Mouse (Mus musculus): Measurements from ENCODE around the gene Pfn3. TPM values are rescaled to one million over a fixed set of nuclear protein-coding genes. Genes with fewer than 3 reads are reported as not detected.
"Not testable (repeated sequence)": the region's sequence is repeated elsewhere in the genome, so short reads cannot be mapped to it uniquely, and the experiment has no call there.

Pfn3 gene
- total and polyA plus RNA-seq, 3 experiments = not detected

DNA sequence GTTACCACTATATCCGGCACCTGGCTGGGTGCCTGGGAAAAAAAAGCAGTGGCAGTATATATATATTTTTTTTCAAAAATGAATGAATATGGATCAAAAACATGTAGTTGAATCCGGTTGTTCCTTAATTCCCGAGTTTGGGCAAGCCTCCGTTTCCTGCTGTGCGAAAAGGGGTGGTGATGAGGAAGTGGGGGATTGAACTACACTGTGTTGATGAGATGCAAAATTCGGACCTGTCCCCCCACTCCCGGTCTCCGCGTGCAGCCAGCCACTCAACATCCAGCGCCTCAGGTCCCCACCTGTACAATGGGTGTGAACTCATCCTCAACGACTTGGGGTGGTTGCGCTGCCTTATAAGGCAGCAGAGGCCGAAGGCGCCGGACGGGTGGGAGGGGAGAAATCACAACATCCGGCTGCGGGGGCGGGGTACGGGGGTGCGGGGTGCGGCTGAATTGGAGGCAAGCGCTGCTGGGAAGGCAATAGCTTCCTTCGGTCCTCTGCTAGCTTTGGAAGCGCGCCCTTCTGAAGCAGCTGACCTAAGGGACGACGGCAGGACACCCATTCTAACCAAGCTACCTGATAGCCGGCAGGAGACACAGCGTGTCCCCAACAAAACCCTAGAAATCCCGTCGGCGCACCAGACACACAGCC is 29.4 kb upstream of the Pfn3 start (continued):
- TF ChIP-seq HCFC1 (IDR thresholded peaks at IDR 0.05; ENCODE audit: low read depth, low read length) = peak; percentile 65
- TF ChIP-seq MXI1 (IDR thresholded peaks at IDR 0.05; ENCODE audit: low read depth, low read length) = peak; percentile 85
- no peak for TF ChIP-seq JUND (conservative IDR thresholded peaks at IDR 0.05; ENCODE audit: low read depth, low read length)
- no peak for TF ChIP-seq SMC3 (IDR thresholded peaks at IDR 0.05; ENCODE audit: low read depth, low read length)
- no peak for TF ChIP-seq CHD1 (IDR thresholded peaks at IDR 0.05; ENCODE audit: low read depth, low read length)
- no peak for TF ChIP-seq ZNF384 (IDR thresholded peaks at IDR 0.05; ENCODE audit: low read depth, low read length)
- no peak for TF ChIP-seq CHD2 (IDR thresholded peaks at IDR 0.05; ENCODE audit: low read length)
- no peak for TF ChIP-seq MAFK (IDR thresholded peaks at IDR 0.05; ENCODE audit: insufficient replicate concordance, low read length)

DNA sequence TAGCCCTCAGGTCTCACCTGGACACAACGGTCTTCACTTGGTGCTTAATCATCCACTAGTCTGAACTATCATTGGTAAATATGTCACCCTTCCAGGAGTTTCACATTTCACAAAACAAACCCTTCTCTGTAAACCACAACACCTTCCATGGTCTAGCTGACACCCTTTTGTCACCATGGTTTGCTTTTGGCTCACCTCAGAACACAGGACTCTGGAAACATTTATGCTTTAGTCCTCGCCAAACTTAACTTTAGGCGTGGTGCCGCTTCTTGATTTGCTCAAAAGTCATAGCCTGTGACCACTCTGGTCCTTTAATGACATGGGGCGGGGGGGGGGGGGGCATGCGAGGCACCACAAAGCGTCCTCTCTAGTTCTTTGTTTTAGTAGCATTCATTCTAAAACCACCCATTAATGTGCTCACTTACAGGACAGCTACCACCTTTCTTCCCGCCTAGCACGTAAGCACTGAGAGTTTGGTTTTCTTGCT is 28.8 kb upstream of the Pfn3 start:
- Histone ChIP-seq H3K4me1 (ENCODE audit: control insufficient read depth in 1 of 2, insufficient read depth in 2 of 2) (peaks cover 13 to 32% of the 10 kb centered on the region in 2 experiments), H3K27ac (ENCODE audit: insufficient read depth, low read depth) (no peak overlapping the region), H3K4me3 (replicated peaks in 1 of 3; ENCODE audit: low read depth in 2 of 3, low read length in 2 of 3, poor library complexity in 1 of 3) (peak overlapping the region in 2 of 3 experiments; percentile 39 to 80), H3K4me2 (ENCODE audit: insufficient read depth, low read depth, poor library complexity, severe bottlenecking) (peak overlapping the region; percentile 93), H3K9ac (ENCODE audit: insufficient read depth, low read depth) (peak overlapping the region; percentile 59), H3K9me3 (replicated peaks; ENCODE audit: low read length) (no peaks in the 10 kb centered on the region), H3K79me2 (replicated peaks; ENCODE audit: control insufficient read depth, extremely low read depth, insufficient read depth, poor library complexity, severe bottlenecking) (peaks cover 33% of the 10 kb centered on the region), H3K27me3 (replicated peaks) (no peaks in the 10 kb centered on the region), H3K36me3 (replicated peaks in 1 of 2; ENCODE audit: control insufficient read depth in 1 of 2, insufficient read depth in 1 of 2, low read length in 1 of 2) (peaks cover 0 to 2% of the 10 kb centered on the region in 2 experiments)
- DNase-seq (ENCODE audit: extremely low read depth) = no peak
- dilution Hi-C loops (cut with MboI; ENCODE audit: extremely low pct_ligation_motif_present, extremely low pct_unique_long_range_greater_than_20kb, low sequenced_read_pairs) (no loop called here), in situ Hi-C loops (cut with MboI; ENCODE audit: low pct_ligation_motif_present, low pct_unique_long_range_greater_than_20kb, low sequenced_read_pairs) (no loop called here)
- TF ChIP-seq USF2 (conservative IDR thresholded peaks at IDR 0.05; ENCODE audit: low read depth, low read length) (no peak), UBTF (IDR thresholded peaks at IDR 0.05; ENCODE audit: low read depth, low read length) (no peak), POLR2AphosphoS2 (IDR thresholded peaks at IDR 0.05; ENCODE audit: low read depth, low read length) (no peak), JUND (conservative IDR thresholded peaks at IDR 0.05; ENCODE audit: low read depth, low read length) (no peak), TCF12 (IDR thresholded peaks at IDR 0.05; ENCODE audit: low read depth, low read length) (no peak), CHD2 (IDR thresholded peaks at IDR 0.05; ENCODE audit: low read length) (no peak), NELFE (IDR thresholded peaks at IDR 0.05; ENCODE audit: low read depth, low read length) (no peak), E2F4 (IDR thresholded peaks at IDR 0.05; ENCODE audit: insufficient replicate concordance, low read depth, low read length) (no peak), RAD21 (IDR thresholded peaks at IDR 0.05; ENCODE audit: low read depth, low read length) (no peak), POLR2A (IDR thresholded peaks at IDR 0.05; ENCODE audit: low read depth, low read length) (no peak), ELF1 (IDR thresholded peaks at IDR 0.05; ENCODE audit: low read depth, low read length) (no peak), ZKSCAN1 (IDR thresholded peaks at IDR 0.05; ENCODE audit: borderline replicate concordance, low read depth, low read length) (no peak), MXI1 (IDR thresholded peaks at IDR 0.05; ENCODE audit: low read depth, low read length) (no peak)

DNA sequence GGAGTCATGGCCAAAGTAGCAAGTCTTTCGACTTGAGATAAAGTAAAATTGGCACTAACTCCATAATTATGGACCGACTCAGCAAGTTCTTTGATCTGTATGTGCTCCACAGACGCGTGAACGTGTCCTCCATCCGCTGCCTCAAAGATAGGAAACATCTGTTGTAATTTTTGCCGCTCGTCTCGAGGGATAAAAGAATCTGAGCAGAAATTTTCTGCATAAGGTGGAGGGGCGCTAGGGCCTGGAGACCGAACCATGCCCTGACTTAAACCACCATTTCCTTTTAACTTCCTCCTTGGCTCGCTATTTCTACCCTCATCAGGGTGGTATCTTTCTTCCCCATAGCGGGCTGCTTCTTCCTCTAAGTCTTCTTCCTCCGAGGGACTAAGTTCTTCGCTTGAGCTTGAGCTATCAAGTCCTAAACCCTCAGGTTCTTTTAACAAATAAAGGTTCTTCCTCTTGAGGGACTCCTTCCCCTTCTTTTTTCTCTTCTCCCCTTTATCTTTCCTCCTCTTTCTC is 22.1 kb upstream of the Pfn3 start:
- in situ Hi-C loops (cut with MboI; ENCODE audit: low pct_ligation_motif_present, low pct_unique_long_range_greater_than_20kb, low sequenced_read_pairs); H3K27ac ChIP-seq (ENCODE audit: insufficient read depth, low read depth); H3K36me3 ChIP-seq (replicated peaks in 1 of 2; ENCODE audit: control insufficient read depth in 1 of 2, insufficient read depth in 1 of 2, low read length in 1 of 2); H3K79me2 ChIP-seq (replicated peaks; ENCODE audit: control insufficient read depth, extremely low read depth, insufficient read depth, poor library complexity, severe bottlenecking); H3K27me3 ChIP-seq (replicated peaks); H3K9ac ChIP-seq (ENCODE audit: insufficient read depth, low read depth); dilution Hi-C loops (cut with MboI; ENCODE audit: extremely low pct_ligation_motif_present, extremely low pct_unique_long_range_greater_than_20kb, low sequenced_read_pairs); H3K4me3 ChIP-seq (replicated peaks in 1 of 3; ENCODE audit: low read depth in 2 of 3, low read length in 2 of 3, poor library complexity in 1 of 3); DNase-seq (ENCODE audit: extremely low read depth); H3K4me2 ChIP-seq (ENCODE audit: insufficient read depth, low read depth, poor library complexity, severe bottlenecking); H3K9me3 ChIP-seq (replicated peaks; ENCODE audit: low read length): not testable (repeated sequence)
- peaks cover 4 to 13% of the 10 kb centered on the region in 2 experiments for H3K4me1 ChIP-seq (ENCODE audit: control insufficient read depth in 1 of 2, insufficient read depth in 2 of 2)

Measured in CH12.LX (cell line).